In genomic region chrX:106871894-106872293, GRCm38 (mm10) we compare ENCODE assay signal across 20 mouse cellular contexts. TPM values are rescaled to one million over a fixed set of nuclear protein-coding genes. Genes with fewer than 3 reads are reported as not detected.
DNase-seq lines count a peak whose midpoint lies in the region; ATAC-seq lines count a peak whose summit lies in the region.
"Had no signal": no experiment of that assay in that cellular context is flagged by ENCODE, and none has a peak within 500 bp of the region (broad histone marks: within the 10 kb centered on the region; RNA-seq: fewer than 3 reads in every experiment).

No protein-coding gene starts in this region.

- H3K4me1 ChIP-seq in lung, embryonic 16.5 days (replicated peaks; ENCODE audit: control insufficient read depth, insufficient read depth, low read length): peaks cover 6% of the 10 kb centered on the region; the same call in 1 of the 2 replicates
- no peaks in the 10 kb centered on the region for H3K4me1 ChIP-seq in limb, embryonic 12.5 days (replicated peaks)
- no peaks in the 10 kb centered on the region for H3K4me1 ChIP-seq in heart, embryonic 11.5 days (ENCODE audit: control insufficient read depth, insufficient read depth, low read length)
- no peaks in the 10 kb centered on the region for H3K4me1 ChIP-seq in forebrain, embryonic 16.5 days (replicated peaks; ENCODE audit: control insufficient read depth, insufficient read depth, low read length)
- H3K4me1 ChIP-seq: forebrain, embryonic 10.5 days; hindbrain, embryonic 12.5 days; liver, embryonic 15.5 days had no signal

- DNase-seq in embryo, embryonic 10.5 days (ENCODE audit: low spot score): peak; percentile 4
- DNase-seq in embryo, embryonic 11 days: no peak
- no peak for DNase-seq in lung, adult 18-20 months
- DNase-seq: adrenal gland, postnatal 14 days; cerebellum, adult 8-10 months; cerebellum, postnatal 36 days; kidney, adult 2 months; layer of hippocampus, postnatal 36 days; liver; thymus, adult 2 months; thymus, postnatal 4 days had no signal

- no peaks in the 10 kb centered on the region for H3K9me3 ChIP-seq in lung, embryonic 16.5 days (ENCODE audit: control insufficient read depth, low read length)
- no peaks in the 10 kb centered on the region for H3K9me3 ChIP-seq in limb, embryonic 12.5 days
- H3K9me3 ChIP-seq in heart, embryonic 11.5 days (replicated peaks; ENCODE audit: control insufficient read depth, low read length): no peaks in the 10 kb centered on the region
- H3K9me3 ChIP-seq in forebrain, embryonic 16.5 days (ENCODE audit: control insufficient read depth, low read length): no peaks in the 10 kb centered on the region
- H3K9me3 ChIP-seq: forebrain, embryonic 10.5 days; hindbrain, embryonic 12.5 days; liver, embryonic 15.5 days had no signal

- peak overlapping the region; percentile 27; the same call in 1 of the 2 replicates for H3K27ac ChIP-seq in lung, embryonic 16.5 days (ENCODE audit: low read length)
- 0 out of 2 replicates have a peak overlapping the region, but pooled peaks have one; percentile 17 for H3K27ac ChIP-seq in limb, embryonic 12.5 days
- no peak overlapping the region for H3K27ac ChIP-seq in heart, embryonic 11.5 days (ENCODE audit: low read depth, low read length)
- H3K27ac ChIP-seq in forebrain, embryonic 16.5 days (ENCODE audit: low read length): no peak overlapping the region
- H3K27ac ChIP-seq: forebrain, embryonic 10.5 days; hindbrain, embryonic 12.5 days; layer of hippocampus, adult 2 months; liver, embryonic 15.5 days had no signal

- H3K27me3 ChIP-seq in lung, embryonic 16.5 days (ENCODE audit: control insufficient read depth, insufficient read depth, low read depth, low read length): no peaks in the 10 kb centered on the region
- H3K27me3 ChIP-seq in limb, embryonic 12.5 days: peaks cover 4% of the 10 kb centered on the region; the same call in 1 of the 2 replicates
- H3K27me3 ChIP-seq in heart, embryonic 11.5 days (ENCODE audit: control insufficient read depth, insufficient read depth, low read length): no peaks in the 10 kb centered on the region
- H3K27me3 ChIP-seq in forebrain, embryonic 16.5 days (replicated peaks; ENCODE audit: control insufficient read depth, insufficient read depth, low read length): no peaks in the 10 kb centered on the region; the same call in 1 of the 2 replicates
- H3K27me3 ChIP-seq: hindbrain, embryonic 12.5 days; liver, embryonic 15.5 days had no signal

- no peak overlapping the region for H3K4me2 ChIP-seq in lung, embryonic 16.5 days (ENCODE audit: low read depth, low read length)
- H3K4me2 ChIP-seq in limb, embryonic 12.5 days: no peak overlapping the region
- H3K4me2 ChIP-seq in heart, embryonic 11.5 days: no peak overlapping the region
- H3K4me2 ChIP-seq in forebrain, embryonic 16.5 days (ENCODE audit: low read length): no peak overlapping the region
- H3K4me2 ChIP-seq: hindbrain, embryonic 12.5 days; liver, embryonic 15.5 days; midbrain, embryonic 11.5 days had no signal

- H3K36me3 ChIP-seq in lung, embryonic 16.5 days (ENCODE audit: control insufficient read depth, insufficient read depth, low read length): no peaks in the 10 kb centered on the region
- H3K36me3 ChIP-seq in limb, embryonic 12.5 days: no peaks in the 10 kb centered on the region
- no peaks in the 10 kb centered on the region for H3K36me3 ChIP-seq in heart, embryonic 11.5 days (ENCODE audit: control insufficient read depth, insufficient read depth, low read length)
- no peaks in the 10 kb centered on the region for H3K36me3 ChIP-seq in forebrain, embryonic 16.5 days (ENCODE audit: control insufficient read depth, insufficient read depth)
- H3K36me3 ChIP-seq: forebrain, embryonic 10.5 days; hindbrain, embryonic 12.5 days; liver, embryonic 15.5 days had no signal

- no peak overlapping the region for H3K9ac ChIP-seq in lung, embryonic 16.5 days (ENCODE audit: low read length)
- H3K9ac ChIP-seq in limb, embryonic 12.5 days (replicated peaks): no peak overlapping the region
- no peak overlapping the region for H3K9ac ChIP-seq in heart, embryonic 11.5 days (ENCODE audit: low read depth, low read length)
- no peak overlapping the region for H3K9ac ChIP-seq in forebrain, embryonic 16.5 days (replicated peaks; ENCODE audit: low read depth, low read length)
- H3K9ac ChIP-seq: hindbrain, embryonic 12.5 days; liver, embryonic 15.5 days had no signal

- 39% methylated on average over 3 of the region's 3 CpGs for WGBS in lung, embryonic 16.5 days
- WGBS in limb, embryonic 12.5 days: 20% methylated on average over 3 of the region's 3 CpGs
- WGBS in heart, embryonic 11.5 days (ENCODE audit: insufficient replicate concordance): 48% methylated on average over 3 of the region's 3 CpGs
- WGBS in forebrain, embryonic 16.5 days: 35% methylated on average over 3 of the region's 3 CpGs

- H3K4me3 ChIP-seq in lung, embryonic 16.5 days (ENCODE audit: low read length): no peak overlapping the region
- no peak overlapping the region for H3K4me3 ChIP-seq in limb, embryonic 12.5 days (replicated peaks)
- no peak overlapping the region for H3K4me3 ChIP-seq in heart, embryonic 11.5 days (ENCODE audit: low read depth, low read length)
- H3K4me3 ChIP-seq in forebrain, embryonic 16.5 days (replicated peaks; ENCODE audit: low read length): no peak overlapping the region
- H3K4me3 ChIP-seq: forebrain, embryonic 10.5 days; hindbrain, embryonic 12.5 days; layer of hippocampus, adult 2 months; liver, embryonic 15.5 days had no signal

- ATAC-seq in lung, embryonic 16.5 days (ENCODE audit: low read depth): no peak
- no peak for ATAC-seq in limb, embryonic 12.5 days (ENCODE audit: insufficient number of reproducible peaks, insufficient read depth, low FRiP score, low TSS enrichment, low read depth)
- ATAC-seq in heart, embryonic 11.5 days (replicated peaks; ENCODE audit: insufficient number of reproducible peaks, low FRiP score, low TSS enrichment): no peak
- ATAC-seq in forebrain, embryonic 16.5 days: no peak

RNA-seq across cellular contexts. Expression of gene Rtl3, which starts 31.4 kb away (rescaled TPM):
- 14.3 and 14.8 TPM in 2 replicates for polyA plus RNA-seq in lung, embryonic 16.5 days (2015; fragmentation: Nextera tagmentation; extraction: Ambion mirVana)
- 14.1 and 20.5 TPM in 2 replicates for polyA plus RNA-seq in limb, embryonic 12.5 days (2016; fragmentation: Nextera tagmentation; extraction: Ambion mirVana)
- 4.1 and 4.3 TPM in 2 replicates for polyA plus RNA-seq in heart, embryonic 11.5 days (2014; fragmentation: Nextera tagmentation; extraction: Ambion mirVana)
- polyA plus RNA-seq in forebrain, embryonic 16.5 days (2015; fragmentation: Nextera tagmentation; extraction: Ambion mirVana): 0.76 and 2.0 TPM in 2 replicates

RNA-seq across cellular contexts. Expression of gene Lpar4, which starts 48.5 kb away (rescaled TPM):
- 19.3 and 22.3 TPM in 2 replicates for polyA plus RNA-seq in lung, embryonic 16.5 days (2015; fragmentation: Nextera tagmentation; extraction: Ambion mirVana)
- polyA plus RNA-seq in limb, embryonic 12.5 days (2016; fragmentation: Nextera tagmentation; extraction: Ambion mirVana): 33.7 and 34.3 TPM in 2 replicates
- 7.4 and 9.2 TPM in 2 replicates for polyA plus RNA-seq in heart, embryonic 11.5 days (2014; fragmentation: Nextera tagmentation; extraction: Ambion mirVana)
- 4.5 and 6.3 TPM in 2 replicates for polyA plus RNA-seq in forebrain, embryonic 16.5 days (2015; fragmentation: Nextera tagmentation; extraction: Ambion mirVana)

Comparison
In these comparisons a context has a peak if more than half of its experiments do, and no peak if none do; other contexts are left out.
1. H3K27ac ChIP-seq: peak in lung, embryonic 16.5 days (single experiment) and limb, embryonic 12.5 days (single experiment); none in heart, embryonic 11.5 days (single experiment) and forebrain, embryonic 16.5 days (single experiment).